Mouse (Mus musculus): ENCODE results near the gene D17Wsu92e. TPM values are rescaled to one million over a fixed set of nuclear protein-coding genes. Genes with fewer than 3 reads are reported as not detected.

The D17Wsu92e gene
- total and polyA plus RNA-seq, 2 experiments, result 93.0 to 159 TPM

GRCm38 (mm10) chr17:27796780-27797179, 23.7 kb downstream of the D17Wsu92e start:
- TF ChIP-seq POLR2A (IDR thresholded peaks at IDR 0.05; ENCODE audit: extremely low read depth, insufficient read depth, low read length) (no peak), CTCF (IDR thresholded peaks at IDR 0.05; ENCODE audit: low read depth, low read length) (no peak)
- H3K79me2 ChIP-seq (ENCODE audit: control insufficient read depth, insufficient read depth, low read length), result peaks cover 51% of the 10 kb centered on the region
- peak overlapping the region; percentile 81 for H3K27ac ChIP-seq (replicated peaks; ENCODE audit: insufficient read depth, low read depth, low read length)
- peak overlapping the region; percentile 29; the same call in 1 of the 2 replicates for H3K9ac ChIP-seq (ENCODE audit: low read depth, low read length)
- H3K4me3 ChIP-seq (ENCODE audit: insufficient read depth, low read depth, low read length), result no peak overlapping the region
- H3K27me3 ChIP-seq (ENCODE audit: control insufficient read depth, insufficient read depth, low read length), result no peaks in the 10 kb centered on the region
- DNase-seq (ENCODE audit: extremely low read depth, low read depth, low spot score), result peak; percentile 94
- WGBS, result 21% methylated on average over 6 of the region's 6 CpGs
- peaks cover 62% of the 10 kb centered on the region for H3K4me1 ChIP-seq (ENCODE audit: control insufficient read depth, insufficient read depth, low read length)
- no peaks in the 10 kb centered on the region for H3K36me3 ChIP-seq (ENCODE audit: control insufficient read depth, insufficient read depth, low read length)

GRCm38 (mm10) chr17:27793144-27793543, 27.3 kb downstream of the D17Wsu92e start:
- TF ChIP-seq CTCF (IDR thresholded peaks at IDR 0.05; ENCODE audit: low read depth, low read length) (no peak), POLR2A (IDR thresholded peaks at IDR 0.05; ENCODE audit: extremely low read depth, insufficient read depth, low read length) (no peak)
- H3K27me3 ChIP-seq (ENCODE audit: control insufficient read depth, insufficient read depth, low read length), result no peaks in the 10 kb centered on the region
- H3K36me3 ChIP-seq (ENCODE audit: control insufficient read depth, insufficient read depth, low read length), result no peaks in the 10 kb centered on the region
- peak overlapping the region; percentile 97 for H3K27ac ChIP-seq (replicated peaks; ENCODE audit: insufficient read depth, low read depth, low read length)
- WGBS, result 25% methylated on average over 6 of the region's 6 CpGs
- DNase-seq (ENCODE audit: extremely low read depth, low read depth, low spot score), result peak; percentile 90
- H3K4me1 ChIP-seq (ENCODE audit: control insufficient read depth, insufficient read depth, low read length), result peaks cover 65% of the 10 kb centered on the region
- peaks cover 55% of the 10 kb centered on the region for H3K79me2 ChIP-seq (ENCODE audit: control insufficient read depth, insufficient read depth, low read length)
- no peak overlapping the region for H3K4me3 ChIP-seq (ENCODE audit: insufficient read depth, low read depth, low read length)
- H3K9ac ChIP-seq (ENCODE audit: low read depth, low read length), result peak overlapping the region; percentile 71

GRCm38 (mm10) chr17:27792516-27792915, 27.9 kb downstream of the D17Wsu92e start:
- no peak for DNase-seq (ENCODE audit: extremely low read depth, low read depth, low spot score)
- WGBS, result 46% methylated on average over 4 of the region's 4 CpGs
- Histone ChIP-seq H3K36me3 (ENCODE audit: control insufficient read depth, insufficient read depth, low read length) (no peaks in the 10 kb centered on the region), H3K27ac (replicated peaks; ENCODE audit: insufficient read depth, low read depth, low read length) (peak overlapping the region; percentile 97), H3K79me2 (ENCODE audit: control insufficient read depth, insufficient read depth, low read length) (peaks cover 59% of the 10 kb centered on the region), H3K4me1 (ENCODE audit: control insufficient read depth, insufficient read depth, low read length) (peaks cover 63% of the 10 kb centered on the region), H3K4me3 (ENCODE audit: insufficient read depth, low read depth, low read length) (no peak overlapping the region), H3K9ac (ENCODE audit: low read depth, low read length) (no peak overlapping the region), H3K27me3 (ENCODE audit: control insufficient read depth, insufficient read depth, low read length) (no peaks in the 10 kb centered on the region)
- no peak for TF ChIP-seq CTCF (IDR thresholded peaks at IDR 0.05; ENCODE audit: low read depth, low read length)
- TF ChIP-seq POLR2A (IDR thresholded peaks at IDR 0.05; ENCODE audit: extremely low read depth, insufficient read depth, low read length), result no peak

GRCm38 (mm10) chr17:27791556-27791955, 28.9 kb downstream of the D17Wsu92e start:
- 28% methylated on average over 2 of the region's 2 CpGs for WGBS

GRCm38 (mm10) chr17:27790976-27791375, 29.5 kb downstream of the D17Wsu92e start:
- peak overlapping the region; percentile 93 for H3K27ac ChIP-seq (replicated peaks; ENCODE audit: insufficient read depth, low read depth, low read length)
- no peak for DNase-seq (ENCODE audit: extremely low read depth, low read depth, low spot score)
- H3K27me3 ChIP-seq (ENCODE audit: control insufficient read depth, insufficient read depth, low read length), result no peaks in the 10 kb centered on the region
- H3K4me1 ChIP-seq (ENCODE audit: control insufficient read depth, insufficient read depth, low read length), result peaks cover 52% of the 10 kb centered on the region
- no peak for TF ChIP-seq POLR2A (IDR thresholded peaks at IDR 0.05; ENCODE audit: extremely low read depth, insufficient read depth, low read length)
- TF ChIP-seq CTCF (IDR thresholded peaks at IDR 0.05; ENCODE audit: low read depth, low read length), result no peak
- H3K36me3 ChIP-seq (ENCODE audit: control insufficient read depth, insufficient read depth, low read length), result no peaks in the 10 kb centered on the region
- peaks cover 59% of the 10 kb centered on the region for H3K79me2 ChIP-seq (ENCODE audit: control insufficient read depth, insufficient read depth, low read length)
- WGBS, result 85% methylated on average over 2 of the region's 2 CpGs
- no peak overlapping the region for H3K4me3 ChIP-seq (ENCODE audit: insufficient read depth, low read depth, low read length)
- H3K9ac ChIP-seq (ENCODE audit: low read depth, low read length), result peak overlapping the region; percentile 15; the same call in 1 of the 2 replicates

More at GRCm38 (mm10) chr17:27791556-27791955, 28.9 kb downstream of the D17Wsu92e start:
- peak; percentile 91 for DNase-seq (ENCODE audit: extremely low read depth, low read depth, low spot score)
- Histone ChIP-seq H3K27me3 (ENCODE audit: control insufficient read depth, insufficient read depth, low read length) (no peaks in the 10 kb centered on the region), H3K9ac (ENCODE audit: low read depth, low read length) (no peak overlapping the region), H3K27ac (replicated peaks; ENCODE audit: insufficient read depth, low read depth, low read length) (peak overlapping the region; percentile 93), H3K4me3 (ENCODE audit: insufficient read depth, low read depth, low read length) (no peak overlapping the region), H3K79me2 (ENCODE audit: control insufficient read depth, insufficient read depth, low read length) (peaks cover 64% of the 10 kb centered on the region), H3K36me3 (ENCODE audit: control insufficient read depth, insufficient read depth, low read length) (no peaks in the 10 kb centered on the region), H3K4me1 (ENCODE audit: control insufficient read depth, insufficient read depth, low read length) (peaks cover 57% of the 10 kb centered on the region)
- TF ChIP-seq POLR2A (IDR thresholded peaks at IDR 0.05; ENCODE audit: extremely low read depth, insufficient read depth, low read length), result no peak
- TF ChIP-seq CTCF (IDR thresholded peaks at IDR 0.05; ENCODE audit: low read depth, low read length), result no peak

- 70% methylated on average over 5 of the region's 5 CpGs for WGBS
- H3K4me3 ChIP-seq (ENCODE audit: insufficient read depth, low read depth, low read length), result no peak overlapping the region
- TF ChIP-seq POLR2A (IDR thresholded peaks at IDR 0.05; ENCODE audit: extremely low read depth, insufficient read depth, low read length) (no peak), CTCF (IDR thresholded peaks at IDR 0.05; ENCODE audit: low read depth, low read length) (no peak)
These were observed 30.4 kb downstream of the D17Wsu92e start for GRCm38 (mm10) chr17:27790015-27790414.

More at GRCm38 (mm10) chr17:27790015-27790414, 30.4 kb downstream of the D17Wsu92e start:
- H3K79me2 ChIP-seq (ENCODE audit: control insufficient read depth, insufficient read depth, low read length), result peaks cover 56% of the 10 kb centered on the region
- DNase-seq (ENCODE audit: extremely low read depth, low read depth, low spot score), result no peak
- peaks cover 47% of the 10 kb centered on the region for H3K4me1 ChIP-seq (ENCODE audit: control insufficient read depth, insufficient read depth, low read length)
- H3K36me3 ChIP-seq (ENCODE audit: control insufficient read depth, insufficient read depth, low read length), result peaks cover 4% of the 10 kb centered on the region
- H3K27me3 ChIP-seq (ENCODE audit: control insufficient read depth, insufficient read depth, low read length), result no peaks in the 10 kb centered on the region
- peak overlapping the region; percentile 18; the same call in 1 of the 2 replicates for H3K9ac ChIP-seq (ENCODE audit: low read depth, low read length)
- H3K27ac ChIP-seq (replicated peaks; ENCODE audit: insufficient read depth, low read depth, low read length), result peak overlapping the region; percentile 93
